Mouse (Mus musculus): Measurements from ENCODE around the gene Amfr. TPM values are rescaled to one million over a fixed set of nuclear protein-coding genes. Genes with fewer than 3 reads are reported as not detected.
A peak's percentile ranks its signal among the peaks of the same experiment; 100 is the strongest.

Amfr gene
- polyA plus RNA-seq, 1 experiment from 2014 or later: 42.6 TPM

GRCm38 (mm10) chr8:93952511-93952910, 60.1 kb downstream of the Amfr start:
- no peak overlapping the region for H3K4me3 ChIP-seq (ENCODE audit: low read depth, low read length)
- ATAC-seq (ENCODE audit: low FRiP score, low TSS enrichment) (no peak), DNase-seq (ENCODE audit: low spot score) (no peak)
- H3K4me1 ChIP-seq (replicated peaks; ENCODE audit: control insufficient read depth, insufficient read depth): no peaks in the 10 kb centered on the region
- no peak overlapping the region for H3K9ac ChIP-seq (ENCODE audit: low read length)
- H3K4me2 ChIP-seq (replicated peaks; ENCODE audit: low read depth): no peak overlapping the region
- H3K36me3 ChIP-seq (ENCODE audit: control insufficient read depth, insufficient read depth, low read length): peaks cover 2% of the 10 kb centered on the region; the same call in 1 of the 2 replicates
- H3K9me3 ChIP-seq (ENCODE audit: control insufficient read depth, low read length): no peaks in the 10 kb centered on the region
- TF ChIP-seq EP300 (optimal IDR thresholded peaks at IDR 0.05) (no peak), CTCF (IDR thresholded peaks at IDR 0.05; ENCODE audit: low read depth) (no peak)
- 91% methylated on average over 9 of the region's 9 CpGs for WGBS
- H3K27ac ChIP-seq (replicated peaks): no peak overlapping the region
- no peaks in the 10 kb centered on the region for H3K27me3 ChIP-seq (ENCODE audit: control insufficient read depth, insufficient read depth, low read length)

- Histone ChIP-seq H3K27ac (replicated peaks) (no peak overlapping the region), H3K36me3 (ENCODE audit: control insufficient read depth, insufficient read depth, low read length) (no peaks in the 10 kb centered on the region; the same call in 1 of the 2 replicates), H3K4me2 (replicated peaks; ENCODE audit: low read depth) (no peak overlapping the region), H3K9me3 (ENCODE audit: control insufficient read depth, low read length) (no peaks in the 10 kb centered on the region), H3K4me3 (ENCODE audit: low read depth, low read length) (no peak overlapping the region), H3K27me3 (ENCODE audit: control insufficient read depth, insufficient read depth, low read length) (no peaks in the 10 kb centered on the region), H3K9ac (ENCODE audit: low read length) (no peak overlapping the region), H3K4me1 (replicated peaks; ENCODE audit: control insufficient read depth, insufficient read depth) (no peaks in the 10 kb centered on the region)
- TF ChIP-seq CTCF (IDR thresholded peaks at IDR 0.05; ENCODE audit: low read depth): no peak
- TF ChIP-seq EP300 (optimal IDR thresholded peaks at IDR 0.05): no peak
- no peak for DNase-seq (ENCODE audit: low spot score)
- no peak for ATAC-seq (ENCODE audit: low FRiP score, low TSS enrichment)
- 75% methylated on average over 14 of the region's 14 CpGs for WGBS
Observed at GRCm38 (mm10) chr8:93950133-93950532, 62.5 kb downstream of the Amfr start.

GRCm38 (mm10) chr8:93946397-93946796, 66.2 kb downstream of the Amfr start:
- H3K9me3 ChIP-seq (ENCODE audit: control insufficient read depth, low read length): no peaks in the 10 kb centered on the region
- H3K4me3 ChIP-seq (ENCODE audit: low read depth, low read length): no peak overlapping the region
- 88% methylated on average over 1 of the region's 1 CpGs for WGBS
- H3K4me2 ChIP-seq (replicated peaks; ENCODE audit: low read depth): no peak overlapping the region
- H3K9ac ChIP-seq (ENCODE audit: low read length): no peak overlapping the region
- H3K4me1 ChIP-seq (replicated peaks; ENCODE audit: control insufficient read depth, insufficient read depth): no peaks in the 10 kb centered on the region
- no peak overlapping the region for H3K27ac ChIP-seq (replicated peaks)
- H3K27me3 ChIP-seq (ENCODE audit: control insufficient read depth, insufficient read depth, low read length): no peaks in the 10 kb centered on the region
- H3K36me3 ChIP-seq (ENCODE audit: control insufficient read depth, insufficient read depth, low read length): no peaks in the 10 kb centered on the region; the same call in 1 of the 2 replicates
- ATAC-seq (ENCODE audit: low FRiP score, low TSS enrichment): peak; percentile 88
- no peak for DNase-seq (ENCODE audit: low spot score)
- TF ChIP-seq EP300 (optimal IDR thresholded peaks at IDR 0.05) (no peak), CTCF (IDR thresholded peaks at IDR 0.05; ENCODE audit: low read depth) (no peak)

- no peak for DNase-seq (ENCODE audit: low spot score)
- no peak overlapping the region for H3K27ac ChIP-seq (replicated peaks)
- H3K4me1 ChIP-seq (replicated peaks; ENCODE audit: control insufficient read depth, insufficient read depth): no peaks in the 10 kb centered on the region
- H3K4me2 ChIP-seq (replicated peaks; ENCODE audit: low read depth): no peak overlapping the region
- no peak for TF ChIP-seq CTCF (IDR thresholded peaks at IDR 0.05; ENCODE audit: low read depth)
- no peak for TF ChIP-seq EP300 (optimal IDR thresholded peaks at IDR 0.05)
- H3K9me3 ChIP-seq (ENCODE audit: control insufficient read depth, low read length): no peaks in the 10 kb centered on the region
- WGBS: 55% methylated on average over 4 of the region's 4 CpGs
- no peak for ATAC-seq (ENCODE audit: low FRiP score, low TSS enrichment)
- H3K9ac ChIP-seq (ENCODE audit: low read length): no peak overlapping the region
- no peaks in the 10 kb centered on the region for H3K27me3 ChIP-seq (ENCODE audit: control insufficient read depth, insufficient read depth, low read length)
- no peak overlapping the region for H3K4me3 ChIP-seq (ENCODE audit: low read depth, low read length)
- H3K36me3 ChIP-seq (ENCODE audit: control insufficient read depth, insufficient read depth, low read length): no peaks in the 10 kb centered on the region; the same call in 1 of the 2 replicates
Observed at GRCm38 (mm10) chr8:93945781-93946180, 66.9 kb downstream of the Amfr start.

GRCm38 (mm10) chr8:93941636-93942054, 71.0 kb downstream of the Amfr start:
- no peaks in the 10 kb centered on the region for H3K4me1 ChIP-seq (replicated peaks; ENCODE audit: control insufficient read depth, insufficient read depth)
- WGBS: 65% methylated on average over 4 of the region's 4 CpGs

GRCm38 (mm10) chr8:93940542-93941423, 71.9 kb downstream of the Amfr start:
- H3K4me2 ChIP-seq (replicated peaks; ENCODE audit: low read depth): no peak overlapping the region
- DNase-seq (ENCODE audit: low spot score) (no peak), ATAC-seq (ENCODE audit: low FRiP score, low TSS enrichment) (no peak)
- no peaks in the 10 kb centered on the region for H3K9me3 ChIP-seq (ENCODE audit: control insufficient read depth, low read length)
- no peak overlapping the region for H3K9ac ChIP-seq (ENCODE audit: low read length)
- H3K36me3 ChIP-seq (ENCODE audit: control insufficient read depth, insufficient read depth, low read length): no peaks in the 10 kb centered on the region
- no peak overlapping the region for H3K27ac ChIP-seq (replicated peaks)
- 64% methylated on average over 11 of the region's 11 CpGs for WGBS
- H3K27me3 ChIP-seq (ENCODE audit: control insufficient read depth, insufficient read depth, low read length): no peaks in the 10 kb centered on the region
- H3K4me3 ChIP-seq (ENCODE audit: low read depth, low read length): no peak overlapping the region
- TF ChIP-seq EP300 (optimal IDR thresholded peaks at IDR 0.05) (no peak), CTCF (IDR thresholded peaks at IDR 0.05; ENCODE audit: low read depth) (no peak)
- no peaks in the 10 kb centered on the region for H3K4me1 ChIP-seq (replicated peaks; ENCODE audit: control insufficient read depth, insufficient read depth)

More at GRCm38 (mm10) chr8:93941636-93942054, 71.0 kb downstream of the Amfr start:
- Histone ChIP-seq H3K27me3 (ENCODE audit: control insufficient read depth, insufficient read depth, low read length) (no peaks in the 10 kb centered on the region), H3K9me3 (ENCODE audit: control insufficient read depth, low read length) (no peaks in the 10 kb centered on the region), H3K4me3 (ENCODE audit: low read depth, low read length) (no peak overlapping the region), H3K36me3 (ENCODE audit: control insufficient read depth, insufficient read depth, low read length) (no peaks in the 10 kb centered on the region), H3K9ac (ENCODE audit: low read length) (no peak overlapping the region), H3K4me2 (replicated peaks; ENCODE audit: low read depth) (no peak overlapping the region), H3K27ac (replicated peaks) (no peak overlapping the region)
- TF ChIP-seq EP300 (optimal IDR thresholded peaks at IDR 0.05) (no peak), CTCF (IDR thresholded peaks at IDR 0.05; ENCODE audit: low read depth) (peak; percentile 31)
- DNase-seq (ENCODE audit: low spot score) (no peak), ATAC-seq (ENCODE audit: low FRiP score, low TSS enrichment) (no peak)

Data from stomach, postnatal 0 days (tissue).